Mouse (Mus musculus): ENCODE results near the gene Phf11b.
"Not testable (repeated sequence)": the region's sequence is repeated elsewhere in the genome, so short reads cannot be mapped to it uniquely, and the experiment has no call there.

The Phf11b gene

GRCm38 (mm10) chr14:59341189-59341588 is at the start of gene Phf11b:
Phf11b (minus strand) TSS chr14:59341351.
- peak; percentile 11 to 29 for DNase-seq

GRCm38 (mm10) chr14:59390181-59390580 is 49.0 kb upstream of the Phf11b start:
- peak in 1 of 2 experiments; percentile 19 for DNase-seq

GRCm38 (mm10) chr14:59389532-59389931 is 48.4 kb upstream of the Phf11b start:
- DNase-seq, result no peak

- DNase-seq, result no peak
These were observed 29.4 kb upstream of the Phf11b start for GRCm38 (mm10) chr14:59370348-59371068.

- peak; percentile 44 to 59 for DNase-seq
These were observed 25.4 kb upstream of the Phf11b start for GRCm38 (mm10) chr14:59366386-59367105.

GRCm38 (mm10) chr14:59365244-59365644 is 24.1 kb upstream of the Phf11b start, which contains the start of gene Phf11d:
Phf11d (minus strand) TSS chr14:59365470.
- peak; percentile 67 to 74 for DNase-seq

- no peak for DNase-seq
These were observed 1.6 kb downstream of the Phf11b start for GRCm38 (mm10) chr14:59339541-59339940.

GRCm38 (mm10) chr14:59336056-59336455 is 5.1 kb downstream of the Phf11b start:
- DNase-seq, result not testable (repeated sequence)

GRCm38 (mm10) chr14:59330499-59330898 is 10.7 kb downstream of the Phf11b start:
- DNase-seq, result peak in 1 of 2 experiments; percentile 16

- DNase-seq, result peak in 1 of 2 experiments; percentile 9
These were observed 21.2 kb downstream of the Phf11b start for GRCm38 (mm10) chr14:59319970-59320369.

GRCm38 (mm10) chr14:59319036-59319435 is 22.1 kb downstream of the Phf11b start:
- DNase-seq, result not testable (repeated sequence)

- peak; percentile 8 to 14 for DNase-seq
These were observed 43.8 kb downstream of the Phf11b start, which contains the start of gene Phf11a for GRCm38 (mm10) chr14:59297391-59297790. Phf11a (minus strand) TSS chr14:59297522.

- not testable (repeated sequence) for DNase-seq
These were observed 49.4 kb downstream of the Phf11b start for GRCm38 (mm10) chr14:59291769-59292168.

- DNase-seq, result not testable (repeated sequence)
These were observed 66.2 kb downstream of the Phf11b start for GRCm38 (mm10) chr14:59274961-59275360.
